Mouse (Mus musculus): ENCODE results near the gene Clec12b. TPM values are rescaled to one million over a fixed set of nuclear protein-coding genes. Genes with fewer than 3 reads are reported as not detected.
A peak's percentile ranks its signal among the peaks of the same experiment; 100 is the strongest.

The Clec12b gene
- 0.12 and 0.20 TPM in 2 replicates for polyA plus RNA-seq (2014; fragmentation: Nextera tagmentation; extraction: Ambion mirVana)

GRCm38 (mm10) chr6:129385774-129386173 is at the start of gene Clec12b:
Gene Clec12b, minus strand, starts transcription at chr6:129385874.
- Histone ChIP-seq H3K9me3 (ENCODE audit: low read depth, low read length) (no peaks in the 10 kb centered on the region), H3K27ac (ENCODE audit: low read depth) (no peak within 1 kb of the TSS), H3K36me3 (ENCODE audit: insufficient read depth) (no peaks in the 10 kb centered on the region), H3K4me3 (ENCODE audit: low read depth, low read length) (no peak within 1 kb of the TSS), H3K4me2 (no peak within 1 kb of the TSS), H3K27me3 (ENCODE audit: insufficient read depth, low read length) (no peaks in the 10 kb centered on the region), H3K4me1 (ENCODE audit: insufficient read depth) (0 out of 2 replicates have a peak, but pooled peaks cover 3% of the 10 kb centered on the region), H3K9ac (no peak within 1 kb of the TSS)
- TF ChIP-seq CTCF (IDR thresholded peaks at IDR 0.05; ENCODE audit: low read depth), result no peak
- WGBS, result 61% methylated on average over 2 of the region's 2 CpGs
- DNase-seq (no peak), ATAC-seq (ENCODE audit: insufficient read depth) (peak; percentile 10; the same call in 1 of the 2 replicates)

GRCm38 (mm10) chr6:129434239-129434638 is 48.6 kb upstream of the Clec12b start:
- no peak for TF ChIP-seq CTCF (IDR thresholded peaks at IDR 0.05; ENCODE audit: low read depth)

DNA sequence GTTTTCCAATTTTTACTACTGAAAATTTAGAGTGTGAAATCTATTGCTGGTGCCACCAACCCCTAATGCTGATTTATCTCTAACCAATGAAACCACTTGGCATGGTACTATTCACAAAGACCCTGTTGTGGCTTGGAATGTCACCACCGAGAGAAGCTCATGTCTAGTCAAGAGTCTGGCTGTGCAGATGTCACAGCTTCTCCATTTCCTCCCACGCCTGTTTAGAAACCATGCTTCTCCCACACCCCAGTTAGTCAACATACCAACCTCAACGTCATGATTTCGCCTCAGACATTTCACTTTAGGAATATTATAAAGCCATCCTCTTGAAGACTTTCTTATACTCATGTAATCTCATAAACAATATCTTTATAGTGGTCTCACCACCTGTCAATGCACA is 41.6 kb upstream of the Clec12b start:
- H3K36me3 ChIP-seq (ENCODE audit: insufficient read depth), result no peaks in the 10 kb centered on the region
- H3K9ac ChIP-seq, result no peak overlapping the region
- no peaks in the 10 kb centered on the region for H3K27me3 ChIP-seq (ENCODE audit: insufficient read depth, low read length)
- H3K27ac ChIP-seq (ENCODE audit: low read depth), result no peak overlapping the region
- no peak for ATAC-seq (ENCODE audit: insufficient read depth)
- TF ChIP-seq CTCF (IDR thresholded peaks at IDR 0.05; ENCODE audit: low read depth), result no peak
- WGBS, result 67% methylated on average over 4 of the region's 4 CpGs
- no peak overlapping the region for H3K4me3 ChIP-seq (ENCODE audit: low read depth, low read length)
- peaks cover 5% of the 10 kb centered on the region; the same call in 1 of the 2 replicates for H3K4me1 ChIP-seq (ENCODE audit: insufficient read depth)
- H3K9me3 ChIP-seq (ENCODE audit: low read depth, low read length), result no peaks in the 10 kb centered on the region
- DNase-seq, result no peak
- no peak overlapping the region for H3K4me2 ChIP-seq

More at GRCm38 (mm10) chr6:129434239-129434638, 48.6 kb upstream of the Clec12b start:
- Histone ChIP-seq H3K4me3 (ENCODE audit: low read depth, low read length) (no peak overlapping the region), H3K9ac (no peak overlapping the region), H3K27ac (ENCODE audit: low read depth) (no peak overlapping the region), H3K4me2 (no peak overlapping the region), H3K4me1 (ENCODE audit: insufficient read depth) (no peaks in the 10 kb centered on the region), H3K9me3 (ENCODE audit: low read depth, low read length) (no peaks in the 10 kb centered on the region), H3K27me3 (ENCODE audit: insufficient read depth, low read length) (no peaks in the 10 kb centered on the region), H3K36me3 (ENCODE audit: insufficient read depth) (no peaks in the 10 kb centered on the region)
- no peak for DNase-seq
- 79% methylated on average over 5 of the region's 5 CpGs for WGBS
- no peak for ATAC-seq (ENCODE audit: insufficient read depth)

DNA sequence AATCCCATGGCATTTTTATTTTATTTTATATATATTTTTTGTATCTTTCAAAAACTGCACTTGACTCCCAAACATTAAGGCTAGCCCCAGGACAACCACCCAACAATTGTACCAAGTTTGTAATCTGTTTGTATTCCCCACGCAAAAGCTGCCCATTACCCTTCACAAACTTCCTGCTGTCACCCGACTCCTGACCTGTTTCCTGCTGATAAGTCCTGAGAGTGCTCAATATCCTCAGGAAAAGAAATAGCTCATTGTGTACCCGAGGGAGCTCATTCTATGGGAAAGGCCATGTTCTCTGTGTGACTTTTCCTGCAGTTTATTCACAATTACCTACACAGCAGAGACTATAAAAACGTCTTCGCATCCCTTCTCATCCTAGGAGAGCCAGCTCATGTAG is 40.1 kb upstream of the Clec12b start:
- H3K27ac ChIP-seq (ENCODE audit: low read depth), result no peak overlapping the region
- H3K9ac ChIP-seq, result no peak overlapping the region
- peaks cover 5% of the 10 kb centered on the region; the same call in 1 of the 2 replicates for H3K4me1 ChIP-seq (ENCODE audit: insufficient read depth)
- H3K9me3 ChIP-seq (ENCODE audit: low read depth, low read length), result no peaks in the 10 kb centered on the region
- no peak overlapping the region for H3K4me2 ChIP-seq
- no peaks in the 10 kb centered on the region for H3K27me3 ChIP-seq (ENCODE audit: insufficient read depth, low read length)
- peak; percentile 64 for DNase-seq
- ATAC-seq (ENCODE audit: insufficient read depth), result 0 out of 2 replicates have a peak, but pooled peaks have one; percentile 22
- H3K36me3 ChIP-seq (ENCODE audit: insufficient read depth), result no peaks in the 10 kb centered on the region
- no peak for TF ChIP-seq CTCF (IDR thresholded peaks at IDR 0.05; ENCODE audit: low read depth)
- WGBS, result 34% methylated on average over 5 of the region's 5 CpGs
- H3K4me3 ChIP-seq (ENCODE audit: low read depth, low read length), result no peak overlapping the region

DNA sequence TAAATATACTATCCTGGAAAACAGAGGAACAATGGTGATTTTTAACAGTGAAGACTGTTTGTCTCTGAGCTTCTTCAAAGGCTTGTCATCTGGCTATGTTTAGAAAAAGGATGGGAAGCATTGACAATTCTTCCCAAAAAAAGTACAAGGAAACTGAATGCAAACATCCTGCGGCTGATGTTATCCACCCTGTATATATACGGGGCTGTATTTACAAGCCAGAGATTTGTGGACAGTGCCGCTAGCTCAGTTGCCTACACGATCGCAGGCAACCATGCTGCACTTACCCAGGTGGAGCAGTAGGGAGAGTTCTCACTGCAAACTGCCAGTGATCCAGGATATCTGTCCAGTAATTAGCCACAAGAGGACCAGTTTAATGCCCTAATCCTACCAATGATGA is 39.5 kb upstream of the Clec12b start:
- Histone ChIP-seq H3K9me3 (ENCODE audit: low read depth, low read length) (no peaks in the 10 kb centered on the region), H3K4me1 (ENCODE audit: insufficient read depth) (peaks cover 5% of the 10 kb centered on the region; the same call in 1 of the 2 replicates), H3K9ac (no peak overlapping the region), H3K27ac (ENCODE audit: low read depth) (peak overlapping the region; percentile 54; the same call in 1 of the 2 replicates), H3K4me3 (ENCODE audit: low read depth, low read length) (no peak overlapping the region), H3K36me3 (ENCODE audit: insufficient read depth) (no peaks in the 10 kb centered on the region), H3K4me2 (no peak overlapping the region), H3K27me3 (ENCODE audit: insufficient read depth, low read length) (no peaks in the 10 kb centered on the region)
- ATAC-seq (ENCODE audit: insufficient read depth), result no peak; the same call in 1 of the 2 replicates
- WGBS, result 36% methylated on average over 5 of the region's 5 CpGs
- DNase-seq, result peak; percentile 68
- TF ChIP-seq CTCF (IDR thresholded peaks at IDR 0.05; ENCODE audit: low read depth), result peak; percentile 19

- DNase-seq (peak; percentile 89), ATAC-seq (ENCODE audit: insufficient read depth) (peak; percentile 81)
- Histone ChIP-seq H3K9ac (no peak overlapping the region), H3K9me3 (ENCODE audit: low read depth, low read length) (no peaks in the 10 kb centered on the region), H3K27me3 (ENCODE audit: insufficient read depth, low read length) (no peaks in the 10 kb centered on the region), H3K36me3 (ENCODE audit: insufficient read depth) (no peaks in the 10 kb centered on the region), H3K27ac (ENCODE audit: low read depth) (no peak overlapping the region), H3K4me2 (no peak overlapping the region), H3K4me3 (ENCODE audit: low read depth, low read length) (no peak overlapping the region), H3K4me1 (ENCODE audit: insufficient read depth) (peaks cover 5% of the 10 kb centered on the region; the same call in 1 of the 2 replicates)
- peak; percentile 92 for TF ChIP-seq CTCF (IDR thresholded peaks at IDR 0.05; ENCODE audit: low read depth)
- 10% methylated on average over 1 of the region's 1 CpGs for WGBS
Measured at GRCm38 (mm10) chr6:129423734-129424072, 38.0 kb upstream of the Clec12b start.

- Histone ChIP-seq H3K27ac (ENCODE audit: low read depth) (peak overlapping the region; percentile 70; the same call in 1 of the 2 replicates), H3K27me3 (ENCODE audit: insufficient read depth, low read length) (no peaks in the 10 kb centered on the region), H3K9me3 (ENCODE audit: low read depth, low read length) (no peaks in the 10 kb centered on the region), H3K4me2 (no peak overlapping the region), H3K4me3 (ENCODE audit: low read depth, low read length) (no peak overlapping the region), H3K9ac (no peak overlapping the region), H3K4me1 (ENCODE audit: insufficient read depth) (peaks cover 5% of the 10 kb centered on the region; the same call in 1 of the 2 replicates), H3K36me3 (ENCODE audit: insufficient read depth) (no peaks in the 10 kb centered on the region)
- WGBS, result 51% methylated on average over 4 of the region's 4 CpGs
- peak; percentile 90 for DNase-seq
- no peak for TF ChIP-seq CTCF (IDR thresholded peaks at IDR 0.05; ENCODE audit: low read depth)
- peak; percentile 80 for ATAC-seq (ENCODE audit: insufficient read depth)
Measured at GRCm38 (mm10) chr6:129423040-129423733, 37.5 kb upstream of the Clec12b start.

All from lung, embryonic 14.5 days (tissue).